Mouse (Mus musculus) large intestine, adult 2 months (tissue): ENCODE results near the gene Tmem178b. TPM values are rescaled to one million over a fixed set of nuclear protein-coding genes. Genes with fewer than 3 reads are reported as not detected.

Experiments
- DNase-seq: peaks from one replicate; pipeline ENCODE4 v3.0.0-alpha.2; 2012; ENCODE audit warnings: low read depth, low spot score
- WGBS: fragments of 180-500 bp; shearing (Covaris S2); methylation state at CpG from one replicate; pipeline ENCODE4 v1.1.7; 2018; 5-methylcytosine and 5-hydroxymethylcytosine counted together
- polyA plus RNA-seq: library from polyadenylated mRNA; depleted of rRNA; stranded (reverse); fragments of >200 nt; gene quantifications from 2 replicates; pipeline ENCODE4 v1.2.3, GENCODE M21; 2012

Tmem178b gene
- polyA plus RNA-seq, 1 experiment, result 0.33 TPM

- DNase-seq, result no peak
- 52% methylated on average over 6 of the region's 6 CpGs for WGBS
Measured at GRCm38 (mm10) chr6:40135716-40136115, 262.6 kb downstream of the Tmem178b start.

GRCm38 (mm10) chr6:40137346-40137745 is 264.3 kb downstream of the Tmem178b start:
- WGBS, result 79% methylated on average over 6 of the region's 6 CpGs
- no peak for DNase-seq

- WGBS, result 74% methylated on average over 7 of the region's 7 CpGs
- no peak for DNase-seq
Measured at GRCm38 (mm10) chr6:40137831-40138520, 264.9 kb downstream of the Tmem178b start.

- no peak for DNase-seq
- 29% methylated on average over 5 of the region's 5 CpGs for WGBS
Measured at GRCm38 (mm10) chr6:40142582-40142981, 269.5 kb downstream of the Tmem178b start.

- DNase-seq, result no peak
Measured at GRCm38 (mm10) chr6:40144371-40144770, 271.3 kb downstream of the Tmem178b start.

GRCm38 (mm10) chr6:40145601-40146000 is 272.5 kb downstream of the Tmem178b start:
- WGBS, result 93% methylated on average over 3 of the region's 3 CpGs
- no peak for DNase-seq

More at GRCm38 (mm10) chr6:40144371-40144770, 271.3 kb downstream of the Tmem178b start:
- WGBS, result 60% methylated on average over 9 of the region's 9 CpGs

- 91% methylated on average over 8 of the region's 8 CpGs for WGBS
- DNase-seq, result no peak
Measured at GRCm38 (mm10) chr6:40152241-40152640, 279.2 kb downstream of the Tmem178b start.

GRCm38 (mm10) chr6:40161381-40161780 is 288.3 kb downstream of the Tmem178b start:
- no peak for DNase-seq
- WGBS, result 76% methylated on average over 5 of the region's 5 CpGs

- 70% methylated on average over 6 of the region's 6 CpGs for WGBS
- DNase-seq, result no peak
Measured at GRCm38 (mm10) chr6:40173559-40173958, 300.5 kb downstream of the Tmem178b start.

- WGBS, result 31% methylated on average over 4 of the region's 4 CpGs
Measured at GRCm38 (mm10) chr6:40177870-40178269, 304.8 kb downstream of the Tmem178b start.

GRCm38 (mm10) chr6:40180551-40180950 is 307.5 kb downstream of the Tmem178b start:
- no peak for DNase-seq
- 90% methylated on average over 4 of the region's 4 CpGs for WGBS

More at GRCm38 (mm10) chr6:40177870-40178269, 304.8 kb downstream of the Tmem178b start:
- no peak for DNase-seq

GRCm38 (mm10) chr6:40200661-40201060 is 327.6 kb downstream of the Tmem178b start:
- WGBS, result 41% methylated on average over 3 of the region's 3 CpGs
- no peak for DNase-seq

GRCm38 (mm10) chr6:40202602-40203001 is 329.5 kb downstream of the Tmem178b start:
- no peak for DNase-seq
- WGBS, result 55% methylated on average over 2 of the region's 2 CpGs

- 77% methylated on average over 2 of the region's 2 CpGs for WGBS
Measured at GRCm38 (mm10) chr6:40205380-40205779, 332.3 kb downstream of the Tmem178b start.

GRCm38 (mm10) chr6:40208014-40208413 is 334.9 kb downstream of the Tmem178b start:
- DNase-seq, result no peak
- WGBS, result 90% methylated on average over 3 of the region's 3 CpGs

More at GRCm38 (mm10) chr6:40205380-40205779, 332.3 kb downstream of the Tmem178b start:
- no peak for DNase-seq

GRCm38 (mm10) chr6:40209172-40209571 is 336.1 kb downstream of the Tmem178b start:
- no peak for DNase-seq
- WGBS, result 53% methylated on average over 2 of the region's 2 CpGs

GRCm38 (mm10) chr6:40217154-40217553 is 344.1 kb downstream of the Tmem178b start:
- no peak for DNase-seq
- WGBS, result 96% methylated on average over 12 of the region's 12 CpGs

- 96% methylated on average over 3 of the region's 3 CpGs for WGBS
- DNase-seq, result no peak
Measured at GRCm38 (mm10) chr6:40217651-40218050, 344.6 kb downstream of the Tmem178b start.

- DNase-seq, result no peak
Measured at GRCm38 (mm10) chr6:40220634-40221120, 347.6 kb downstream of the Tmem178b start.

- DNase-seq, result no peak
- WGBS, result 81% methylated on average over 11 of the region's 11 CpGs
Measured at GRCm38 (mm10) chr6:40225585-40226280, 352.7 kb downstream of the Tmem178b start.

GRCm38 (mm10) chr6:40228981-40229380 is 355.9 kb downstream of the Tmem178b start:
- no peak for DNase-seq
- WGBS, result 78% methylated on average over 2 of the region's 2 CpGs
